Mouse (Mus musculus): ENCODE measurements around the gene Trim7. TPM values are rescaled to one million over a fixed set of nuclear protein-coding genes. Genes with fewer than 3 reads are reported as not detected.

The Trim7 gene
- total and polyA plus RNA-seq, 3 experiments: 0.81 to 1.3 TPM; not detected in 1

- peak; percentile 65; the same call in 1 of the 2 replicates for TF ChIP-seq MAX (IDR thresholded peaks at IDR 0.05; ENCODE audit: low read length)
- peak; percentile 59 for TF ChIP-seq NELFE (IDR thresholded peaks at IDR 0.05; ENCODE audit: low read depth, low read length)
- 0 out of 2 replicates have a peak, but pooled peaks have one; percentile 2 for TF ChIP-seq BHLHE40 (IDR thresholded peaks at IDR 0.05; ENCODE audit: borderline replicate concordance, low read depth, low read length)
- no peak for TF ChIP-seq SMC3 (IDR thresholded peaks at IDR 0.05; ENCODE audit: low read depth, low read length)
- no peak for TF ChIP-seq CHD2 (IDR thresholded peaks at IDR 0.05; ENCODE audit: low read length)
Measured at GRCm38 (mm10) chr11:48787455-48788211, 38.3 kb upstream of the Trim7 start (continued).

GRCm38 (mm10) chr11:48788311-48789089, 37.4 kb upstream of the Trim7 start:
- Histone ChIP-seq H3K4me3 (ENCODE audit: control insufficient read depth in 1 of 2, insufficient read depth in 1 of 2, low read depth in 2 of 2, low read length in 2 of 2) (peak overlapping the region; percentile 64 to 65), H3K27ac (ENCODE audit: control insufficient read depth, low read depth, low read length) (peak overlapping the region; percentile 86), H3K79me2 (ENCODE audit: control insufficient read depth, insufficient read depth, low read length, poor library complexity) (no peaks in the 10 kb centered on the region), H3K36me3 (ENCODE audit: control insufficient read depth in 1 of 2, insufficient read depth in 2 of 2, low read length in 2 of 2) (peaks cover 0 to 12% of the 10 kb centered on the region in 2 experiments; a peak in 2 of 4 replicates), H3K9me3 (replicated peaks; ENCODE audit: insufficient read depth, low read length) (no peaks in the 10 kb centered on the region), H3K27me3 (ENCODE audit: control insufficient read depth in 1 of 2, insufficient read depth in 2 of 2, low read length in 2 of 2) (no peaks in the 10 kb centered on the region), H3K9ac (ENCODE audit: control insufficient read depth, low read depth, low read length, poor library complexity, severe bottlenecking) (peak overlapping the region; percentile 74), H3K4me1 (ENCODE audit: control insufficient read depth in 1 of 2, insufficient read depth in 2 of 2, low read length in 2 of 2) (peaks cover 9 to 24% of the 10 kb centered on the region in 2 experiments)
- TF ChIP-seq ZC3H11A (IDR thresholded peaks at IDR 0.05; ENCODE audit: low read depth, low read length) (peak; percentile 39; the same call in 1 of the 2 replicates), MAX (IDR thresholded peaks at IDR 0.05; ENCODE audit: low read length) (peak; percentile 42; the same call in 1 of the 2 replicates), MXI1 (IDR thresholded peaks at IDR 0.05; ENCODE audit: low read depth, low read length) (peak; percentile 64), MYC (IDR thresholded peaks at IDR 0.05; ENCODE audit: low read depth, low read length) (0 out of 2 replicates have a peak, but pooled peaks have one; percentile 41), POLR2AphosphoS5 (IDR thresholded peaks at IDR 0.05; ENCODE audit: borderline replicate concordance, low read depth, low read length) (no peak), GATA1 (IDR thresholded peaks at IDR 0.05; ENCODE audit: low read depth, low read length) (0 out of 2 replicates have a peak, but pooled peaks have one; percentile 3), CTCF (IDR thresholded peaks at IDR 0.05 in 2 of 3, conservative IDR thresholded peaks at IDR 0.05 in 1 of 3; ENCODE audit: control insufficient read depth in 1 of 3, insufficient read depth in 1 of 3, low read depth in 2 of 3, low read length in 3 of 3, poor library complexity in 1 of 3, severe bottlenecking in 1 of 3) (peak; percentile 67 to 92 (median 75)), RAD21 (IDR thresholded peaks at IDR 0.05; ENCODE audit: low read depth, low read length) (peak; percentile 60), MAZ (IDR thresholded peaks at IDR 0.05; ENCODE audit: low read depth, low read length) (peak; percentile 94; the same call in 1 of the 2 replicates), SMC3 (IDR thresholded peaks at IDR 0.05; ENCODE audit: low read depth, low read length) (peak; percentile 86), CHD1 (IDR thresholded peaks at IDR 0.05; ENCODE audit: low read depth, low read length) (peak; percentile 62; the same call in 1 of the 2 replicates), ZNF384 (IDR thresholded peaks at IDR 0.05; ENCODE audit: low read depth, low read length) (peak; percentile 83), HCFC1 (IDR thresholded peaks at IDR 0.05; ENCODE audit: low read depth, low read length) (peak; percentile 72), ETS1 (IDR thresholded peaks at IDR 0.05; ENCODE audit: low read depth, low read length) (peak; percentile 62), RCOR1 (IDR thresholded peaks at IDR 0.05; ENCODE audit: low read depth, low read length) (peak; percentile 39; the same call in 1 of the 2 replicates), SIN3A (IDR thresholded peaks at IDR 0.05; ENCODE audit: low read length) (peak; percentile 77), UBTF (IDR thresholded peaks at IDR 0.05; ENCODE audit: borderline replicate concordance, insufficient read depth, low read depth, low read length) (no peak), MEF2A (IDR thresholded peaks at IDR 0.05; ENCODE audit: extremely low read depth, insufficient replicate concordance, low read depth, low read length, poor library complexity, severe bottlenecking) (no peak), TBP (IDR thresholded peaks at IDR 0.05; ENCODE audit: low read depth, low read length) (peak; percentile 74), NRF1 (IDR thresholded peaks at IDR 0.05; ENCODE audit: insufficient read depth, low read depth, low read length, poor library complexity, severe bottlenecking) (no peak), TCF12 (IDR thresholded peaks at IDR 0.05; ENCODE audit: low read depth, low read length) (no peak)
- peak; percentile 96 for DNase-seq (ENCODE audit: low read depth, low spot score)
